Mouse (Mus musculus): ENCODE measurements at regions not wholly inside any gene's neighbourhood (a gene's known extent, or its start where the extent isn't known, plus 50 kb on each side); places are given as distances from the start of the nearest gene placed in this dataset.

DNA sequence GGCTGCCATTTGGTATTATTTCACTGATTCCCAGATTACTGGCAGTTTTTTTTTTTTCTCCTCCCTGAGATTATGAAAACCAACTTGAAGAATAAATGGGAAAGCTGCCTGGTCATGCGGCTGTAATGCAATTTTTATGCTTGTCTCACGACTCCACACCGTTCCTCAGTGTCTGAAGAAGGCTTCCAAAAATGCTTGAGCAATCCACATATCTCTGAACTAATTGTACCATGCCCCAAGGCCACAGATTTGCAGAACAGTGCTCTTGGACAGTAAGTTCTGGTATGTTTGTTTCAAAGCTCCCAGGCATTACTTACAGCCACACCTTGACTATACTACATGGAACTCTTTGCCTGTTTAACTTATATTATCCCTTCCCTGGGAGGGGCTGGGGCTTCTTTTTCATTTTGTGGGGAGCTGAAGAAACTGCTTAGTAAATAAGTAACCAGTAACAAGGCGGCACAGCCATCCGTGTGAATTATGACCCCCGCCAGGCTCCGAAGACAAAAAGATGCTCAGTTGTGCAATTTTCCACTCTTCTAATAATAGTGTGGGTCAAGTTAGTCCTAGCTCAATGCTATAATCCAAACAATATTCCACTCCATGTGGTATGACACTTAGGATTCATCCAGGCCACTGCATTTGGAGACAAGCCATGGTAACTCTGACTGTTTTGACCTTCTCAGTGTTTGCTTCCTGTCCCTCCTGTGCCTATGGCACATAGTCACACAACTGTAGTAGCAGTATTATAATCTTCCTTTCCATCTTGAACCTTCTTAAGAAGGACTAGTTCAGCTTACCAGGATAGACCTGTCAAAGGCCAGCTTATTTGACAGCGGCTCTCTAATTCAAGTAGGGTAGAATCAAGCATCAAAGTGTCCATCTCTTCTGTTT, 305.1 kb downstream of the Pten start:
- TF ChIP-seq EP300 (IDR thresholded peaks at IDR 0.05; ENCODE audit: low read depth) (no peak), CTCF (IDR thresholded peaks at IDR 0.05; ENCODE audit: low read depth) (no peak)

Measured in liver, embryonic 14.5 days (tissue).